ENCODE assay signal across 17 mouse cellular contexts in the genomic region with DNA sequence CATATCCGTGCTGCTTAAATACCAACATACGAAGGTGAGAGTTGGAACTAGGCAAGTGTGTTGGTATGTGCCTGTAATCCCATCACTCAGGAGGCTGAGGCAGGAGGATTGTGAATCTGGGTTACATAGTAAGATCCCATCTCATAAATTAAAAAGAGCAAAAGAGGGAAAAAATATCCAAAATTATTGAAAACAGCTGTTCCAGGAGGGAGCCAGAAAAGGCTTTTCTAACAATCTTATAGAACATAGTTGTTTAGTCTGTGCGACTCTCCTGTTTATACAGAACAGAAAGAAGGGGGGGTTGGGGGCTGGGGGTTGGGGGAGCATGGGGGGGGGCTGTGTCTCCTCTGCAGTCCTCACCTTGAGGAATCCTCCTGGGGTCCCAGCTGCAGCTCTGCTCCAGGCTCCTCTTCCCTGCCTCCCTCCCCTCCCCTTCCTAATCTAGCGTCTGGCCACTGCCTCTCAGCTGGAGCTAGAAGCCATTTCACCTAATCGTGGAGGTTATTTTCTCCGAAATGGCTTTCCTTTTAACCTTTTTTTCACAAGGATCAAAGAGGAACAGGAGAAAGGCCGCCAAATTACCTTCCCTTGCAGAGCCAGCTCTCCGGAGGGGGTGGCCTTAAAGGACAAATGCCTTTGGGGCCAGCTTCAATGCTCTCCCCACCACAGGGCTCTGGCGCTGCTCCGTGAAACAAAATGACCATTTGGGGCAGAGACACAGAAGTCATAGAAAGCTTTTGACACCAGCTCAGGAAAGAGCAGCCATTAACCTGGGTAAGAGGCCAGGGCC.
DNase-seq lines count a peak whose midpoint lies in the region; ATAC-seq lines count a peak whose summit lies in the region.
"Had no signal": no experiment of that assay in that cellular context is flagged by ENCODE, and none has a peak within 500 bp of the region (broad histone marks: within the 10 kb centered on the region; RNA-seq: fewer than 3 reads in every experiment).

No protein-coding gene starts in this region.

- no peak overlapping the region for H3K4me3 ChIP-seq in forebrain, embryonic 14.5 days (ENCODE audit: low read depth, low read length)
- H3K4me3 ChIP-seq in forebrain, embryonic 11.5 days (ENCODE audit: low read depth, low read length): no peak overlapping the region
- H3K4me3 ChIP-seq in lung, embryonic 16.5 days (ENCODE audit: low read length): no peak overlapping the region
- no peak overlapping the region for H3K4me3 ChIP-seq in intestine, embryonic 15.5 days (replicated peaks)
- no peak overlapping the region for H3K4me3 ChIP-seq in stomach, embryonic 14.5 days (ENCODE audit: low read depth, low read length)

- H3K9ac ChIP-seq in forebrain, embryonic 14.5 days (ENCODE audit: low read length): no peak overlapping the region
- H3K9ac ChIP-seq in forebrain, embryonic 11.5 days (ENCODE audit: low read length): no peak overlapping the region
- H3K9ac ChIP-seq in lung, embryonic 16.5 days (ENCODE audit: low read length): no peak overlapping the region
- no peak overlapping the region for H3K9ac ChIP-seq in intestine, embryonic 15.5 days
- H3K9ac ChIP-seq in stomach, embryonic 14.5 days (replicated peaks; ENCODE audit: low read depth, low read length): no peak overlapping the region
- H3K9ac ChIP-seq: forebrain, postnatal 0 days had no signal

- DNase-seq in forebrain, embryonic 14.5 days (ENCODE audit: low spot score): peak; percentile 49
- no peak for DNase-seq in forebrain, embryonic 11.5 days (ENCODE audit: low spot score)
- no peak for DNase-seq in lung, postnatal 14 days
- no peak for DNase-seq in heart, adult 11 months
- DNase-seq: adrenal gland, postnatal 25 days; B cell, adult 2 months; cerebellum, adult 11 months; forebrain, postnatal 0 days; kidney, postnatal 25 days; liver; lung, postnatal 10 days; right cerebral cortex, postnatal 14 days; thymus, postnatal 4 days had no signal

- H3K4me2 ChIP-seq in forebrain, embryonic 14.5 days (ENCODE audit: low read length): no peak overlapping the region
- no peak overlapping the region for H3K4me2 ChIP-seq in forebrain, embryonic 11.5 days (ENCODE audit: low read depth, low read length, severe bottlenecking)
- no peak overlapping the region for H3K4me2 ChIP-seq in lung, embryonic 16.5 days (ENCODE audit: low read depth, low read length)
- no peak overlapping the region for H3K4me2 ChIP-seq in intestine, embryonic 15.5 days (replicated peaks)
- no peak overlapping the region for H3K4me2 ChIP-seq in stomach, embryonic 14.5 days (replicated peaks; ENCODE audit: low read depth, low read length)

- H3K27ac ChIP-seq in forebrain, embryonic 14.5 days (ENCODE audit: low read depth, low read length): no peak overlapping the region
- no peak overlapping the region for H3K27ac ChIP-seq in forebrain, embryonic 11.5 days (ENCODE audit: low read depth, low read length)
- H3K27ac ChIP-seq in lung, embryonic 16.5 days (ENCODE audit: low read length): peak overlapping the region; percentile 58
- peak overlapping the region; percentile 8; the same call in 1 of the 2 replicates for H3K27ac ChIP-seq in intestine, embryonic 15.5 days
- peak overlapping the region; percentile 74 for H3K27ac ChIP-seq in stomach, embryonic 14.5 days (ENCODE audit: low read length)

- WGBS in forebrain, embryonic 14.5 days: 28% methylated on average over 10 of the region's 10 CpGs
- 21% methylated on average over 10 of the region's 10 CpGs for WGBS in forebrain, embryonic 11.5 days
- WGBS in lung, embryonic 16.5 days: 39% methylated on average over 10 of the region's 10 CpGs
- whole genome bisulfite sequencing in intestine, embryonic 15.5 days: 36% methylated on average over 10 of the region's 10 CpGs
- 25% methylated on average over 10 of the region's 10 CpGs for WGBS in stomach, embryonic 14.5 days

- peaks cover 18% of the 10 kb centered on the region; the same call in 1 of the 2 replicates for H3K4me1 ChIP-seq in forebrain, embryonic 14.5 days (ENCODE audit: control insufficient read depth, insufficient read depth, low read length)
- H3K4me1 ChIP-seq in forebrain, embryonic 11.5 days (replicated peaks; ENCODE audit: control insufficient read depth, insufficient read depth, low read length): peaks cover 7% of the 10 kb centered on the region; the same call in 1 of the 2 replicates
- peaks cover 10% of the 10 kb centered on the region for H3K4me1 ChIP-seq in lung, embryonic 16.5 days (replicated peaks; ENCODE audit: control insufficient read depth, insufficient read depth, low read length)
- peaks cover 24% of the 10 kb centered on the region; the same call in 1 of the 2 replicates for H3K4me1 ChIP-seq in intestine, embryonic 15.5 days (replicated peaks)
- peaks cover 24% of the 10 kb centered on the region for H3K4me1 ChIP-seq in stomach, embryonic 14.5 days (ENCODE audit: control insufficient read depth, insufficient read depth, low read length)

- H3K9me3 ChIP-seq in forebrain, embryonic 14.5 days (replicated peaks; ENCODE audit: control insufficient read depth, low read length): 0 out of 2 replicates have a peak, but pooled peaks cover 2% of the 10 kb centered on the region
- H3K9me3 ChIP-seq in forebrain, embryonic 11.5 days (ENCODE audit: control insufficient read depth, low read length): no peaks in the 10 kb centered on the region
- 0 out of 2 replicates have a peak, but pooled peaks cover 3% of the 10 kb centered on the region for H3K9me3 ChIP-seq in lung, embryonic 16.5 days (ENCODE audit: control insufficient read depth, low read length)
- H3K9me3 ChIP-seq in intestine, embryonic 15.5 days: no peaks in the 10 kb centered on the region
- no peaks in the 10 kb centered on the region for H3K9me3 ChIP-seq in stomach, embryonic 14.5 days (ENCODE audit: control insufficient read depth, low read depth, low read length)

- ATAC-seq in forebrain, embryonic 14.5 days: no peak
- no peak for ATAC-seq in forebrain, embryonic 11.5 days (replicated peaks; ENCODE audit: low FRiP score)
- no peak for ATAC-seq in lung, embryonic 16.5 days (ENCODE audit: low read depth)
- peak; percentile 54; the same call in 1 of the 2 replicates for ATAC-seq in intestine, embryonic 15.5 days
- ATAC-seq in stomach, embryonic 14.5 days (ENCODE audit: insufficient number of reproducible peaks, insufficient read depth, low FRiP score, low read depth): peak; percentile 54; the same call in 1 of the 2 replicates
- ATAC-seq in megakaryocyte, adult 5-6 weeks (ENCODE audit: poor library complexity, severe bottlenecking): no peak
- ATAC-seq: forebrain, postnatal 0 days had no signal

- H3K27me3 ChIP-seq in forebrain, embryonic 14.5 days (replicated peaks; ENCODE audit: control insufficient read depth, insufficient read depth, low read length): 0 out of 2 replicates have a peak, but pooled peaks cover 7% of the 10 kb centered on the region
- peaks cover 3% of the 10 kb centered on the region; the same call in 1 of the 2 replicates for H3K27me3 ChIP-seq in forebrain, embryonic 11.5 days (ENCODE audit: control insufficient read depth, insufficient read depth, low read length)
- peaks cover 24% of the 10 kb centered on the region for H3K27me3 ChIP-seq in lung, embryonic 16.5 days (ENCODE audit: control insufficient read depth, insufficient read depth, low read depth, low read length)
- no peaks in the 10 kb centered on the region for H3K27me3 ChIP-seq in intestine, embryonic 15.5 days (replicated peaks)
- no peaks in the 10 kb centered on the region for H3K27me3 ChIP-seq in stomach, embryonic 14.5 days (ENCODE audit: control insufficient read depth, insufficient read depth, low read length)

- no peaks in the 10 kb centered on the region for H3K36me3 ChIP-seq in forebrain, embryonic 14.5 days (ENCODE audit: control insufficient read depth, insufficient read depth, low read length)
- H3K36me3 ChIP-seq in forebrain, embryonic 11.5 days (ENCODE audit: control insufficient read depth, insufficient read depth, low read length): no peaks in the 10 kb centered on the region
- H3K36me3 ChIP-seq in lung, embryonic 16.5 days (ENCODE audit: control insufficient read depth, insufficient read depth, low read length): no peaks in the 10 kb centered on the region
- H3K36me3 ChIP-seq in intestine, embryonic 15.5 days: no peaks in the 10 kb centered on the region
- H3K36me3 ChIP-seq in stomach, embryonic 14.5 days (ENCODE audit: control insufficient read depth, insufficient read depth, low read length): no peaks in the 10 kb centered on the region

Comparison
In these comparisons a context has a peak if more than half of its experiments do, and no peak if none do; other contexts are left out.
1. ATAC-seq: peak in intestine, embryonic 15.5 days (single experiment) and stomach, embryonic 14.5 days (single experiment); none in forebrain, embryonic 14.5 days (single experiment), forebrain, embryonic 11.5 days (single experiment), lung, embryonic 16.5 days (single experiment) and megakaryocyte, adult 5-6 weeks (single experiment).
2. H3K27ac ChIP-seq: peak in lung, embryonic 16.5 days (single experiment), intestine, embryonic 15.5 days (single experiment) and stomach, embryonic 14.5 days (single experiment); none in forebrain, embryonic 14.5 days (single experiment) and forebrain, embryonic 11.5 days (single experiment).